Mouse (Mus musculus): Measurements from ENCODE around the gene Eef2k. TPM values are rescaled to one million over a fixed set of nuclear protein-coding genes. Genes with fewer than 3 reads are reported as not detected.
"Not testable (repeated sequence)": the region's sequence is repeated elsewhere in the genome, so short reads cannot be mapped to it uniquely, and the experiment has no call there.

Gene Eef2k
- polyA plus RNA-seq, 1 experiment from 2014 or later: 12.4 TPM

DNA sequence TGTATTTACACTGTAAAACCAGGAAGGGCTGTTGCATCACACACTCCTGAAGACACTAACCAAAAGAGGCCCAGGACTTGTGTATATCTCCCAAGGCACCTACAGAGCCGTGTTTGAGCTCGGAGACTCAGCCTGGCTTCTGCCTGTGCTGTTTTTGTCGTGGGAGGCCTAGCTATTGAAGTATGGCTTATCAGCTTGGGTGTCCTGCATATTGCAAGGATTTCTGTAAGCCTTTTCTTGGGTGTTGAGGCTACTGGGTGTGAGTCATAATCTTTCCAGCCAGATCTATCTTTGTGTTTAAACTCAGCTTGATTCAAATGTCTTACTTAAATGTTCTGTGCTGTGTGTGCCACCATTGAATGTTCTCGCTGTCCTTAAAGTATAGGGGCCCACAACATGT, 93.9 kb downstream of the Eef2k start:
- Histone ChIP-seq H3K27me3 (ENCODE audit: control insufficient read depth, insufficient read depth, low read length) (no peaks in the 10 kb centered on the region), H3K36me3 (ENCODE audit: control insufficient read depth, insufficient read depth, low read length) (peaks cover 97% of the 10 kb centered on the region), H3K27ac (replicated peaks in 1 of 2; ENCODE audit: control insufficient read depth in 1 of 2, insufficient read depth in 1 of 2, low read depth in 2 of 2, low read length in 2 of 2) (no peak overlapping the region), H3K9me3 (ENCODE audit: control insufficient read depth, low read length) (no peaks in the 10 kb centered on the region), H3K9ac (ENCODE audit: low read length) (no peak overlapping the region), H3K4me2 (ENCODE audit: low read length) (no peak overlapping the region), H3K4me1 (ENCODE audit: control insufficient read depth in 2 of 2, insufficient read depth in 2 of 2, low read length in 2 of 2) (no peaks in the 10 kb centered on the region), H3K4me3 (ENCODE audit: control insufficient read depth in 1 of 2, insufficient read depth in 1 of 2, low read depth in 1 of 2, low read length in 2 of 2) (no peak overlapping the region)
- no peak for ATAC-seq (ENCODE audit: insufficient number of reproducible peaks, insufficient read depth, low FRiP score, low read depth)
- 65% methylated on average over 4 of the region's 4 CpGs for WGBS

DNA sequence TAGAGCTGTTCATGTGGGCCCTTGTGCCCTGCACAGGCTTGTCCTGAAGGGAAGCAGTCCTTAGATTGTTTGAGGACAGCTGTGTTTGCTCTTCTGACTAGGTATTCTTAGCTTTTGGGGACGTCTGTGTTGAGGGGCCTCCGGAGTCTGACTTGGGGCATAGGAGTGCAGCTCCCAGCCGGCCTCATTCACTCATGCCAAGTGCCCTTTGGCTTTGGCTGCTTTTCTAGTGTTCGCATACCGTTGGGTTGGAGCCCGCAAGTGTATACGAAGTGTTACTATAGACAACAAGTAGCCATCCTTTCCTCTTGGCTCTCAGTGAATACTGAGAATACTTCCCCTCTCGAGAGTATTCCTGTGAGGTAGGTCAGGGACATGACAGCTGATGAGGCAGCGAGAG, 95.6 kb downstream of the Eef2k start:
- Histone ChIP-seq H3K4me1 (ENCODE audit: control insufficient read depth in 2 of 2, insufficient read depth in 2 of 2, low read length in 2 of 2) (no peaks in the 10 kb centered on the region), H3K9me3 (ENCODE audit: control insufficient read depth, low read length) (no peaks in the 10 kb centered on the region), H3K27me3 (ENCODE audit: control insufficient read depth, insufficient read depth, low read length) (no peaks in the 10 kb centered on the region), H3K27ac (replicated peaks in 1 of 2; ENCODE audit: control insufficient read depth in 1 of 2, insufficient read depth in 1 of 2, low read depth in 2 of 2, low read length in 2 of 2) (no peak overlapping the region), H3K9ac (ENCODE audit: low read length) (no peak overlapping the region), H3K4me3 (ENCODE audit: control insufficient read depth in 1 of 2, insufficient read depth in 1 of 2, low read depth in 1 of 2, low read length in 2 of 2) (no peak overlapping the region), H3K36me3 (ENCODE audit: control insufficient read depth, insufficient read depth, low read length) (peaks cover 98% of the 10 kb centered on the region), H3K4me2 (ENCODE audit: low read length) (no peak overlapping the region)
- no peak for ATAC-seq (ENCODE audit: insufficient number of reproducible peaks, insufficient read depth, low FRiP score, low read depth)
- WGBS: 88% methylated on average over 9 of the region's 9 CpGs

DNA sequence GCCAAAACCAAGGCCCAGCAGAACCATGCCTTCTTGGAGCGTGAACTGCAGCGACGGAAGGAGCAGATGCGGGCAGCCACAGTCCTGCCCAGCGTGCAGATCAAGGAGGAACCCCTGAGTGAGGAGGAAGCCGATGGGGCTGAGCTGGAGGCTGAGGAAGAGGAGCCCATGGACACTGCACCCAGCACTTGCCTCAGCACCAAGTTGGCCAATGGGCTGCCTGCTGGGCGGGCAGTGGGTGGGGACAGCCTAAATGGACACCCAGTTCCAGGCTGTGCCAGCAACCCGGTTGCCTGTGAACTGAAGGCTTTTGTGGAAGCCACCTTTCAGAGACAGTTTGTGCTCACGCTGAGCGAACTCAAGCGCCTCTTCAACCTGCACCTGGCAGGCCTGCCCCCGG, 97.7 kb downstream of the Eef2k start:
- Histone ChIP-seq H3K9ac (ENCODE audit: low read length) (no peak overlapping the region), H3K4me3 (ENCODE audit: control insufficient read depth in 1 of 2, insufficient read depth in 1 of 2, low read depth in 1 of 2, low read length in 2 of 2) (no peak overlapping the region), H3K36me3 (ENCODE audit: control insufficient read depth, insufficient read depth, low read length) (peaks cover 94% of the 10 kb centered on the region), H3K27me3 (ENCODE audit: control insufficient read depth, insufficient read depth, low read length) (no peaks in the 10 kb centered on the region), H3K4me1 (ENCODE audit: control insufficient read depth in 2 of 2, insufficient read depth in 2 of 2, low read length in 2 of 2) (no peaks in the 10 kb centered on the region), H3K4me2 (ENCODE audit: low read length) (no peak overlapping the region), H3K27ac (replicated peaks in 1 of 2; ENCODE audit: control insufficient read depth in 1 of 2, insufficient read depth in 1 of 2, low read depth in 2 of 2, low read length in 2 of 2) (no peak overlapping the region), H3K9me3 (ENCODE audit: control insufficient read depth, low read length) (no peaks in the 10 kb centered on the region)
- ATAC-seq (ENCODE audit: insufficient number of reproducible peaks, insufficient read depth, low FRiP score, low read depth): no peak
- WGBS: 88% methylated on average over 12 of the region's 12 CpGs

DNA sequence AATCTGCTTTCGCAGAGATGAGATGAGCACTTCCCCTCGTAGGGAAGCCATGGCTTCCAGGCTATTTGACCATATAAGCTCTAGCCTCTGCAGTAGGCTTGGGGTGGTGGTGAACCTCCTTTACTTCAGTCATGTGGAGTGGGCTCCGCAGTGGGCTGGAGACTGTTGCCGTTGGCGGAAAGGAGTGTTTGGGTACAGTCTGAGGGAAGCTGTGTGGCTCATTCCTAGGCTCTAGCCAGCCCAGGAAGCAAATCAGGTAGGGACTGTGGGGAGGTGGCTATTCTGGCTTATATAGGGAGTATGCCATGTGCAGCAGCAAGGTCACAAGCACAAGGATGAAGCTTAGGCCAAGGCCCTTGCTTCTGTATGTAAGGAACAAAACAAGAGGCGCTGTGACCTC, 98.6 kb downstream of the Eef2k start:
- Histone ChIP-seq H3K4me3 (ENCODE audit: control insufficient read depth in 1 of 2, insufficient read depth in 1 of 2, low read depth in 1 of 2, low read length in 2 of 2) (no peak overlapping the region), H3K4me2 (ENCODE audit: low read length) (no peak overlapping the region), H3K9me3 (ENCODE audit: control insufficient read depth, low read length) (no peaks in the 10 kb centered on the region), H3K27ac (replicated peaks in 1 of 2; ENCODE audit: control insufficient read depth in 1 of 2, insufficient read depth in 1 of 2, low read depth in 2 of 2, low read length in 2 of 2) (no peak overlapping the region), H3K9ac (ENCODE audit: low read length) (no peak overlapping the region), H3K36me3 (ENCODE audit: control insufficient read depth, insufficient read depth, low read length) (peaks cover 93% of the 10 kb centered on the region), H3K27me3 (ENCODE audit: control insufficient read depth, insufficient read depth, low read length) (no peaks in the 10 kb centered on the region), H3K4me1 (ENCODE audit: control insufficient read depth in 2 of 2, insufficient read depth in 2 of 2, low read length in 2 of 2) (no peaks in the 10 kb centered on the region)
- no peak for ATAC-seq (ENCODE audit: insufficient number of reproducible peaks, insufficient read depth, low FRiP score, low read depth)
- 83% methylated on average over 6 of the region's 6 CpGs for WGBS

DNA sequence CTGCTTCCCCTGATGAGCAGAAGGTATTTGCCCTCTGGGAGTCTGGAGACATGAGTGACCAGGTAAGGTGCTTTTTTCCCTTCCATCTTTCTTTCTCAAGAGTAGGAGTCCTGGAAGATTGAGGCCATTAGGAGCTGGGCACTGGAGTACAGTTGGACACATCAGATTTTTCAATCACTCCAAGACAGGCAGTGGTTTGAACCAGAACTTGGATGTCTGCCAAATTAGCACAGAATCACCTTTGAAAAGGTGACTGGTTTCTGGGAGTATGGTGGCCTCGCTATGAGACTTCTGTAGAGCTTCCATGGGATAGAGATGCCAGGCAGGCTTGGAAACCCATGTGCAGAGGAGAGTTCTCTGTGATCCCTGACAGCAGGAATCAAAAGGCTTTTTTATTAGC, 99.9 kb downstream of the Eef2k start:
- H3K9me3 ChIP-seq (ENCODE audit: control insufficient read depth, low read length): no peaks in the 10 kb centered on the region
- H3K36me3 ChIP-seq (ENCODE audit: control insufficient read depth, insufficient read depth, low read length): peaks cover 87% of the 10 kb centered on the region
- 65% methylated on average over 1 of the region's 1 CpGs for WGBS

DNA sequence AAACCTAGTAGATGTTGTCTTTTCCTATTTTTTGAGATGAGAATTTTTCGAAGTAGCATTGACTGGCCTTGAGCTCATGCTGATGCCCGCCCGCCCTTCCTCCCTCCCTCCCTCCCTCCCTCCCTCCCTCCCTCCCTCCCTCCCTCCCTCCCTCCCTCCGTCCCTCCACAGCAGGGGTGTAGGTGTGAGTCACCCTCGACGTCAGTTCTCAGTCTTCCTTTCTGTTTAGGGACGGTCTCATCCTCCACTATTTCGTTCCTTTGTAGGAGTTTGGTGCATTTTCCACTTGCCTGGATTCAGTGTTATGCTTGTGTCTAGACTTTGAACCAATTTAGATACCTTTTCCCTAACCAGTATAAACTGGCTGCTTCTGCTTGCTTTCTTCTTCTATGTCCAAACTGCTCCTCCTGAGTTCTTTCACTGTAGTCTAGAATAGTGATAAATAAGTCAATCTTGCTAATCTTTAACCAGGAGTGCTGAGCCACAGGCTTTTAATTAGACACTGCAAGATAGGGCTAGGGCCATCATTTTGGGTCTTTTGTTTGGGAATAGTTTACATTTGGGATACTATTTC, 101.4 kb downstream of the Eef2k start:
- no peaks in the 10 kb centered on the region for H3K9me3 ChIP-seq (ENCODE audit: control insufficient read depth, low read length)
- H3K4me1 ChIP-seq (ENCODE audit: control insufficient read depth in 2 of 2, insufficient read depth in 2 of 2, low read length in 2 of 2): no peaks in the 10 kb centered on the region
- H3K4me2 ChIP-seq (ENCODE audit: low read length): no peak overlapping the region
- 65% methylated on average over 7 of the region's 8 CpGs for WGBS
- H3K9ac ChIP-seq (ENCODE audit: low read length): no peak overlapping the region
- no peak overlapping the region for H3K27ac ChIP-seq (replicated peaks in 1 of 2; ENCODE audit: control insufficient read depth in 1 of 2, insufficient read depth in 1 of 2, low read depth in 2 of 2, low read length in 2 of 2)
- H3K36me3 ChIP-seq (ENCODE audit: control insufficient read depth, insufficient read depth, low read length): peaks cover 85% of the 10 kb centered on the region
- no peak overlapping the region for H3K4me3 ChIP-seq (ENCODE audit: control insufficient read depth in 1 of 2, insufficient read depth in 1 of 2, low read depth in 1 of 2, low read length in 2 of 2)
- ATAC-seq (ENCODE audit: insufficient number of reproducible peaks, insufficient read depth, low FRiP score, low read depth): no peak
- H3K27me3 ChIP-seq (ENCODE audit: control insufficient read depth, insufficient read depth, low read length): no peaks in the 10 kb centered on the region

More for the DNA sequence above, 99.9 kb downstream of the Eef2k start:
- Histone ChIP-seq H3K4me3 (ENCODE audit: control insufficient read depth in 1 of 2, insufficient read depth in 1 of 2, low read depth in 1 of 2, low read length in 2 of 2) (no peak overlapping the region), H3K4me2 (ENCODE audit: low read length) (no peak overlapping the region), H3K9ac (ENCODE audit: low read length) (no peak overlapping the region), H3K27ac (replicated peaks in 1 of 2; ENCODE audit: control insufficient read depth in 1 of 2, insufficient read depth in 1 of 2, low read depth in 2 of 2, low read length in 2 of 2) (no peak overlapping the region), H3K27me3 (ENCODE audit: control insufficient read depth, insufficient read depth, low read length) (no peaks in the 10 kb centered on the region), H3K4me1 (ENCODE audit: control insufficient read depth in 2 of 2, insufficient read depth in 2 of 2, low read length in 2 of 2) (no peaks in the 10 kb centered on the region)
- no peak for ATAC-seq (ENCODE audit: insufficient number of reproducible peaks, insufficient read depth, low FRiP score, low read depth)

DNA sequence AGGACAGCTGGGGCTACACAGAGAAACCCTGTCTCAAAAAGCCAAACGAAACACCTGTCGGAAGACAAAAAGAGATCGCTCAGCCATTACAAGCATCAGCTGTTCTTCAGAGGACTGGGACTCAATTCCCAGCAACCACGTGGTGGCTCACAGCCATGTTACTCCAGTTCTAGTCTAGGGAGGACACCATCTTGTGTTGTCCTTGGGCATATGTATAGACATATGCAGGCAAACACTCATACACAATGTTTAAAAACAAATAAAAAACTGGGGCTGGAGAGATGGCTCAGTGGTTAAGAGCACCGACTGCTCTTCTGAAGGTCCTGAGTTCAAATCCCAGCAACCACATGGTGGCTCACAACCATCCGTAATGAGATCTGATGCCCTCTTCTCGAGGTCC, 111.0 kb downstream of the Eef2k start:
- H3K27me3 ChIP-seq (ENCODE audit: control insufficient read depth, insufficient read depth, low read length); H3K27ac ChIP-seq (replicated peaks in 1 of 2; ENCODE audit: control insufficient read depth in 1 of 2, insufficient read depth in 1 of 2, low read depth in 2 of 2, low read length in 2 of 2); H3K4me3 ChIP-seq (ENCODE audit: control insufficient read depth in 1 of 2, insufficient read depth in 1 of 2, low read depth in 1 of 2, low read length in 2 of 2); ATAC-seq (ENCODE audit: insufficient number of reproducible peaks, insufficient read depth, low FRiP score, low read depth); H3K9me3 ChIP-seq (ENCODE audit: control insufficient read depth, low read length); H3K9ac ChIP-seq (ENCODE audit: low read length); H3K4me2 ChIP-seq (ENCODE audit: low read length); H3K4me1 ChIP-seq (ENCODE audit: control insufficient read depth in 2 of 2, insufficient read depth in 2 of 2, low read length in 2 of 2): not testable (repeated sequence)
- H3K36me3 ChIP-seq (ENCODE audit: control insufficient read depth, insufficient read depth, low read length): peaks cover 42% of the 10 kb centered on the region
- 85% methylated on average over 7 of the region's 7 CpGs for WGBS

Data from heart, embryonic 14.5 days (tissue).